10 mouse cellular contexts compared by ENCODE assay signal in the genomic region with DNA sequence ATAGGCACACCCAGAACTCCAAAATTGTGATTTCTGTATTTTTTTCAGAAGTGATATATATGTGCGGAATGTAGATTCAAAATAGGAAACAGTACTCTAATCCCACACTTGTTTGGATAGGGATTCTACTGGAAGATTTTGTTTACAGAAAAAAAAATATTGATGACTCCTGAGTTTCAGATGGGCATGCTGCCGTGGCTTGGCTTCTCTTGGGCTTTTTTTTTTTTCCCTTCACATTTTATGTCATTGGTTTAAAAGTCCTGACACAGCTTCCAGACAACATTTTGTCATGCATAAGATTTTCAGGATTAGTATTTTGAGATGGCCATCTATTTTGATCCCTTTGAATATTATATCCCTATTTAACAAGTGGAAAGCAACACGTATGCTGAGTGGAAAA. TPM values are rescaled to one million over a fixed set of nuclear protein-coding genes. Genes with fewer than 3 reads are reported as not detected.
A peak's percentile ranks its signal among the peaks of the same experiment; 100 is the strongest.
DNase-seq lines count a peak whose midpoint lies in the region; ATAC-seq and TF ChIP-seq lines count a peak whose summit lies in the region.
"Had no signal": no experiment of that assay in that cellular context is flagged by ENCODE, and none has a peak within 500 bp of the region (broad histone marks: within the 10 kb centered on the region; RNA-seq: fewer than 3 reads in every experiment).

No protein-coding gene starts in this region.

- H3K4me1 ChIP-seq in heart, postnatal 0 days (ENCODE audit: control insufficient read depth, insufficient read depth), result peaks cover 29% of the 10 kb centered on the region
- H3K4me1 ChIP-seq in lung, embryonic 16.5 days (replicated peaks; ENCODE audit: control insufficient read depth, insufficient read depth, low read length), result peaks cover 19% of the 10 kb centered on the region
- 0 out of 2 replicates have a peak, but pooled peaks cover 12% of the 10 kb centered on the region for H3K4me1 ChIP-seq in hindbrain, postnatal 0 days (ENCODE audit: insufficient read depth, low read length)
- peaks cover 55% of the 10 kb centered on the region for H3K4me1 ChIP-seq in neural tube, embryonic 15.5 days

- no peak overlapping the region for H3K4me3 ChIP-seq in heart, postnatal 0 days (ENCODE audit: low read depth, low read length)
- no peak overlapping the region for H3K4me3 ChIP-seq in lung, embryonic 16.5 days (ENCODE audit: low read length)
- H3K4me3 ChIP-seq in hindbrain, postnatal 0 days (ENCODE audit: low read length), result peak overlapping the region; percentile 86
- peak overlapping the region; percentile 94 for H3K4me3 ChIP-seq in neural tube, embryonic 15.5 days (replicated peaks)

- TF ChIP-seq CTCF in heart, postnatal 0 days (IDR thresholded peaks at IDR 0.05; ENCODE audit: low read depth), result no peak
- no peak for TF ChIP-seq CTCF in hindbrain, postnatal 0 days (IDR thresholded peaks at IDR 0.05; ENCODE audit: low read depth)

- DNase-seq in heart, postnatal 0 days (ENCODE audit: low spot score), result no peak
- no peak for DNase-seq in heart, adult 8-10 months (ENCODE audit: low spot score)
- no peak for DNase-seq in lung, adult 18-20 months
- DNase-seq in hindbrain, postnatal 0 days (ENCODE audit: low spot score), result no peak
- no peak for DNase-seq in right cerebral cortex, postnatal 25 days
- DNase-seq: adrenal gland, postnatal 14 days; cerebellum, postnatal 25 days; lung, postnatal 36 days had no signal

- H3K27ac ChIP-seq in heart, postnatal 0 days (ENCODE audit: low read depth), result no peak overlapping the region
- no peak overlapping the region for H3K27ac ChIP-seq in lung, embryonic 16.5 days (ENCODE audit: low read length)
- H3K27ac ChIP-seq in hindbrain, postnatal 0 days, result no peak overlapping the region
- no peak overlapping the region for H3K27ac ChIP-seq in neural tube, embryonic 15.5 days (replicated peaks)

- 70% methylated on average over 3 of the region's 3 CpGs for WGBS in heart, postnatal 0 days
- 52% methylated on average over 3 of the region's 3 CpGs for WGBS in lung, embryonic 16.5 days
- WGBS in hindbrain, postnatal 0 days, result 68% methylated on average over 3 of the region's 3 CpGs
- 61% methylated on average over 3 of the region's 3 CpGs for WGBS in neural tube, embryonic 15.5 days

- no peaks in the 10 kb centered on the region for H3K27me3 ChIP-seq in heart, postnatal 0 days (ENCODE audit: control insufficient read depth, insufficient read depth, low read length)
- H3K27me3 ChIP-seq in lung, embryonic 16.5 days (ENCODE audit: control insufficient read depth, insufficient read depth, low read depth, low read length), result no peaks in the 10 kb centered on the region
- no peaks in the 10 kb centered on the region for H3K27me3 ChIP-seq in hindbrain, postnatal 0 days (ENCODE audit: insufficient read depth, low read length)
- H3K27me3 ChIP-seq in neural tube, embryonic 15.5 days (replicated peaks), result no peaks in the 10 kb centered on the region

- no peak for TF ChIP-seq EP300 in heart, postnatal 0 days (IDR thresholded peaks at IDR 0.05; ENCODE audit: low read depth)

- no peaks in the 10 kb centered on the region for H3K36me3 ChIP-seq in heart, postnatal 0 days (replicated peaks; ENCODE audit: control insufficient read depth, insufficient read depth, low read length)
- no peaks in the 10 kb centered on the region for H3K36me3 ChIP-seq in lung, embryonic 16.5 days (ENCODE audit: control insufficient read depth, insufficient read depth, low read length)
- no peaks in the 10 kb centered on the region for H3K36me3 ChIP-seq in hindbrain, postnatal 0 days (ENCODE audit: insufficient read depth, low read length)
- H3K36me3 ChIP-seq in neural tube, embryonic 15.5 days, result no peaks in the 10 kb centered on the region

- no peak overlapping the region for H3K9ac ChIP-seq in heart, postnatal 0 days (replicated peaks; ENCODE audit: low read depth, low read length)
- H3K9ac ChIP-seq in lung, embryonic 16.5 days (ENCODE audit: low read length), result no peak overlapping the region
- H3K9ac ChIP-seq in hindbrain, postnatal 0 days (replicated peaks; ENCODE audit: low read length), result no peak overlapping the region
- H3K9ac ChIP-seq in neural tube, embryonic 15.5 days (replicated peaks), result no peak overlapping the region; the same call in 1 of the 2 replicates

- peak overlapping the region; percentile 88; the same call in 1 of the 2 replicates for H3K4me2 ChIP-seq in heart, postnatal 0 days (ENCODE audit: low read depth, low read length)
- peak overlapping the region; percentile 58 for H3K4me2 ChIP-seq in lung, embryonic 16.5 days (ENCODE audit: low read depth, low read length)
- H3K4me2 ChIP-seq in hindbrain, postnatal 0 days (ENCODE audit: low read depth, low read length), result peak overlapping the region; percentile 77
- H3K4me2 ChIP-seq in neural tube, embryonic 15.5 days, result peak overlapping the region; percentile 73

- H3K9me3 ChIP-seq in heart, postnatal 0 days (replicated peaks; ENCODE audit: control insufficient read depth, low read length), result no peaks in the 10 kb centered on the region
- no peaks in the 10 kb centered on the region for H3K9me3 ChIP-seq in lung, embryonic 16.5 days (ENCODE audit: control insufficient read depth, low read length)
- H3K9me3 ChIP-seq in hindbrain, postnatal 0 days (ENCODE audit: low read length), result no peaks in the 10 kb centered on the region
- no peaks in the 10 kb centered on the region for H3K9me3 ChIP-seq in neural tube, embryonic 15.5 days (replicated peaks)

- no peak for ATAC-seq in heart, postnatal 0 days (ENCODE audit: insufficient read depth, low read depth)
- ATAC-seq in lung, embryonic 16.5 days (ENCODE audit: low read depth), result no peak
- ATAC-seq in hindbrain, postnatal 0 days, result no peak
- ATAC-seq in neural tube, embryonic 15.5 days (ENCODE audit: low FRiP score), result no peak

RNA-seq across cellular contexts. Expression of gene Ppp3ca, which starts 2.9 kb away (rescaled TPM):
- total RNA-seq in heart, postnatal 0 days (2014; rRNA removed; ENCODE audit: low replicate concordance), result 34.6 and 39.7 TPM in 2 replicates
- 37.1 and 39.2 TPM in 2 replicates for polyA plus RNA-seq in heart, postnatal 0 days (2015; fragmentation: Nextera tagmentation; extraction: Ambion mirVana)
- total RNA-seq in heart, adult 8-10 months (2022), result 10 to 100 TPM; 41.7 to 49.2 (median 43.8) TPM
- polyA plus RNA-seq in lung, embryonic 16.5 days (2015; fragmentation: Nextera tagmentation; extraction: Ambion mirVana), result 61.4 and 66.1 TPM in 2 replicates
- total RNA-seq in hindbrain, postnatal 0 days (2014; rRNA removed), result 137 and 159 TPM in 2 replicates
- polyA plus RNA-seq in hindbrain, postnatal 0 days (2015; fragmentation: Nextera tagmentation; extraction: Ambion mirVana), result 177 and 180 TPM in 2 replicates
- polyA plus RNA-seq in neural tube, embryonic 15.5 days (2015; fragmentation: Nextera tagmentation; extraction: Ambion mirVana), result 166 and 190 TPM in 2 replicates

Comparison
In these comparisons a context has a peak if more than half of its experiments do, and no peak if none do; other contexts are left out.
1. H3K4me3 ChIP-seq: peak in hindbrain, postnatal 0 days (single experiment) and neural tube, embryonic 15.5 days (single experiment); none in heart, postnatal 0 days (single experiment) and lung, embryonic 16.5 days (single experiment).
2. Peak in every context shown above with its lines, with median percentiles within 50 percentile points of each other: H3K4me2 ChIP-seq.